Mouse (Mus musculus) ZHBTc4 (cell line): Measurements from ENCODE around the gene 5430403G16Rik.
"Not testable (repeated sequence)": the region's sequence is repeated elsewhere in the genome, so short reads cannot be mapped to it uniquely, and the experiment has no call there.

Experiments
- DNase-seq: peaks from one replicate; pipeline ENCODE4 v3.0.0-alpha.2; 2011; ENCODE audit warnings: low read depth, low spot score

Gene 5430403G16Rik

DNA sequence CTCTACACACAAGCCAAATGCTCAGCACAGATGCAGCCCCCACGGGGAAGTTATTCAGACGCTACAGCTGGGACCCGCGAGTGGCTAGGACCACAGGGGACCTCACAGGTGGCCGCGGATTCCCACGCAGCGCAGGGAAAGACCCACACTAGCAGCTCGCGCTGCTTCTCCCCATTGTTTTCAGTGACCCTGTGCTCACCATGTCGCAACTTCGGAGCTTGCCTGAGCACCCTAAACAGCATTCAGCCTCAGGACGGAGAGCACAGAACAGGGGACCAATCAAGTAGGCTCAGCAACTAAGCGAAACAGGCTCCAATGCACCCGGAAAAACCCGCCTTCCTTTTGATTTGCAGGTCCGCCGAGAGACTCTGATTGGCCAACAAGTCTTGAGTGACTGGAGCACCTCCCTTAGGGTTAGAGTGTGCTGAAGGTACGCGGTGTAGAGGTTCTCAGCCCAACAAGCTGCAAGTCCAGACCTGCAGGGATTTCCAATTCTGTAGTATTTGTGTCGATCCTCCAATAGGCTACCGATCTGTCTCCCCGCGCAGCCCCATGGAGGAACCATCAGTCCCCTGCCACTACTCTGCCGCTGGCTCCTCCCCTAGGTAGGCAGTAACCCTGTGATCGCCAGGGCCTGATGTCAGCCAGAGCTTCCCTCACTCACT lies at the start of gene 5430403G16Rik:
Gene 5430403G16Rik, minus strand, starts transcription at position 505 of the 665 bp plus-strand sequence.
- peak; percentile 96 for DNase-seq

DNA sequence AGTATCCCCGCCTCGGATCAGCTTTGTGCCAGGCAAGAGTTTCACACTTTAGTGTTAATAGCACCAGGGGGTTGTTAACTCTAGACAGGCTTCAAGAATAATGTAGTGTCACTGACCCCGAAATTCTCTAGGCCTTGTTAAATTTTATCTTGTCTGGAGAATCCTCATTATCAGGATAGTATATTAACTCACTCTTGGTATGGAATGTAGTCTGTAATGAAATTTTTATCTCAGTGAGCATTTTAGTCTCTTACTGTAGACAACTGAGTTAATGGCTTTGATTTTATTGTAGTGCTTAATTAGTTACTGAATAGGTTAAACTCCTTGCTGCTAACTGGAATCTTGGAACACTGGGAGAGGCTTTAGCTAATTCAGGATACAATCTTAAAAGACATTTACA lies 26.5 kb upstream of the 5430403G16Rik start:
- DNase-seq = not testable (repeated sequence)

GRCm38 (mm10) chr5:109691205-109691965 lies 544 bp upstream of the 5430403G16Rik start:
- not testable (repeated sequence) for DNase-seq

- peak; percentile 86 for DNase-seq
Measured at GRCm38 (mm10) chr5:109682921-109683320, 7.9 kb downstream of the 5430403G16Rik start.
